Mouse (Mus musculus) spleen, adult 2 months (tissue): ENCODE results near the gene Jmjd1c.

Source experiments
- CTCF ChIP-seq: fragments of 200-500 bp; IDR thresholded peaks from 2 replicates; pipeline ENCODE4 v1.5.1; 2011; ENCODE audit warnings: mild to moderate bottlenecking, inconsistent platforms; ENCODE audit not compliant: insufficient read depth, insufficient read length, insufficient replicate concordance; ENCODE audit errors: extremely low read depth
- POLR2A ChIP-seq: fragments of 200-500 bp; IDR thresholded peaks from 2 replicates; pipeline ENCODE4 v1.6.1; 2011; ENCODE audit warnings: low read depth, low read length, inconsistent platforms

DNA sequence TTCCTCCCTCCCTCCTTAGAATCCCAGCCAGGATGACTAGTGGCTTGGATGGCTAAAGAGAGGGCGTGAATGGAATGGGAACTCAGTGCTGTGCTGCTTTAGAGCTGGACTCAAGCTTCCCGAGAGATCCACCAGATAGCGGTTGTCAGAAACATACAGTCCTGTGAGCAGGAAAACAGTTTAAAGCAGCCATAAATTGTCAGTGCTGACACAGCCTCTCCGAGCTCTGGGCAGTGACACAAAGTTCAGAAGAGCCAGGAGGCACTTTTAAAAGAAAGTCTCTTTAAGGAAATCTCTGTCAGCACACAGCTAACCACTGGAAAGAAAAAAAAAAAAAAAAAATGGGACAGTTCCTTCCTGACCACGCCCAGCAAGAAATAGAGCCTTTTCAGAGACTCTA, 156.4 kb downstream of the Jmjd1c start:
- TF ChIP-seq POLR2A (no peak), CTCF (no peak)
